Mouse (Mus musculus) ES-CJ7 (cell line): ENCODE measurements around the gene Hoxd3.

ENCODE experiments used
- DNase-seq: peaks from one replicate; pipeline ENCODE4 v3.0.0; 2011; ENCODE audit warnings: low read depth, low spot score

The Hoxd3 gene

DNA sequence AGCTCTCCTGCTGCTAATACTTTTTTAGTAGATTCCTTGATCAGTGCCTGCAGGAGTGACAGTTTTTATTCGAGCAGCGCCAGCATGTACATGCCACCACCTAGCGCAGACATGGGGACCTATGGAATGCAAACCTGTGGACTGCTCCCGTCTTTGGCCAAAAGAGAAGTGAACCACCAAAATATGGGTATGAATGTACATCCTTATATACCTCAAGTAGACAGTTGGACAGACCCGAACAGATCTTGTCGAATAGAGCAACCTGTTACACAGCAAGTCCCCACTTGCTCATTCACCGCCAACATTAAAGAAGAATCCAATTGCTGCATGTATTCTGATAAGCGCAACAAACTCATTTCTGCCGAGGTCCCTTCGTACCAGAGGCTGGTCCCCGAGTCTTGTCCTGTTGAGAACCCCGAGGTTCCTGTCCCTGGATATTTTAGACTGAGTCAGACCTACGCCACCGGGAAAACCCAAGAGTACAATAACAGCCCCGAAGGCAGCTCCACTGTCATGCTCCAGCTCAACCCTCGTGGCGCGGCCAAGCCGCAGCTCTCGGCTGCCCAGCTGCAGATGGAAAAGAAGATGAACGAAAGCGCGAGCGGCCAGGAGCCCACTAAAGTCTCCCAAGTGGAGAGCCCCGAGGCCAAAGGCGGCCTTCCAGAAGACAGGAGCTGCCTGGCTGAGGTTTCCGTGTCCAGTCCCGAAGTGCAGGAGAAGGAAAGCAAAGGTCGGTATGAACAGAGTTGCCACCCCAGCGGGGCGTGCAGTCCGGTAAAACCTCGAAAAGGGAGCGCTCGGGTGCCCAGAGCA is 19.5 kb upstream of the Hoxd3 start:
- no peak for DNase-seq

DNA sequence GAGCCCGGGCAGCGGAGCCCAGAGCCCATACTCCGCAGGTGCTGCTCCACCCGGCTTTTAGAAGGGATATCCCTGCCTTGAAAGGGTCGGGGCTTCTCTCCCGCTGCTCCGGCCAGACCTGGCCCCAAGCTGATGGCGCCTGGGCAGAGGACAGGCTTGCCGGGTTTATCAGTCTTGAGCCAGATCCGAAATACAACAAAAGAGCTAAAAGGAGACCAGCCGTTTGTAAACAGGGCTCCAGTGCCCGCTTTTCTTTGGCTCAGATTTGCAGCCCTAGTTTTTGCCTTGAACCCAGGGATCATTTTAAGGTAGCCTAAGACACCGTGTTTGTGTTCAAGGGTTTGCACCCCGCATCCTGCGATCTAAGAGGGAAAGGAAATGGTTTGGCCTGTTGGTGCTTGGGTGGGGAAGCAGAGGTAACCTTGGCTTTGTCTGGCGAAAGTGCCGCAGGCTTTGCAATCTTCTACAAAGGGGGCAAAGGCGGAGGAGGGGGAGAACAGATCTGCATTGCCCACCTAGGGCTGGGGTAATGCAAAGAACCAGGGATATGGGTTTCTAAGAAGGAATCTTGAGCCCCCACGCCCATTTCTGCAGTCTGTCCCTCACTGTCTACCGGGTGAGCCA is 18.8 kb upstream of the Hoxd3 start:
- no peak for DNase-seq

DNA sequence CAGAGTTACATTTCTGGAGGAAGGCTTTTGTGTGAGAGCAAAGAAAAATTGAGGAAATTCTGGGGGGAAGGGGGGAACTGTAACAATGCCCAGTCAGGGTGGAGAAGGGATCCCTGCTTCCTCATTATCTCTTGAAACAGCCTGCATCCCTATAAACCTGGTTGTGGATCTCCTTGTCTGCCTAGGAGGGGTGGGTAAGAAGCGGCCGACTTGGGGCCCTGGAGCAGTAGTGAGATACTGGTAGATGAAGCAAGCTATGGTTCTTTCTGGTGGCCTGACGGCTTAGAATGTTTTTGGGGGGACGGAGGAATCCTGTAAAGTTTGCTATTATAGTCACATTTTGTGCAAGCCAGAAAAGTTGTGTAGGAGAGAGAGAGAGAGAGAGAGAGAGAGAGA is 18.3 kb upstream of the Hoxd3 start:
- no peak for DNase-seq

DNA sequence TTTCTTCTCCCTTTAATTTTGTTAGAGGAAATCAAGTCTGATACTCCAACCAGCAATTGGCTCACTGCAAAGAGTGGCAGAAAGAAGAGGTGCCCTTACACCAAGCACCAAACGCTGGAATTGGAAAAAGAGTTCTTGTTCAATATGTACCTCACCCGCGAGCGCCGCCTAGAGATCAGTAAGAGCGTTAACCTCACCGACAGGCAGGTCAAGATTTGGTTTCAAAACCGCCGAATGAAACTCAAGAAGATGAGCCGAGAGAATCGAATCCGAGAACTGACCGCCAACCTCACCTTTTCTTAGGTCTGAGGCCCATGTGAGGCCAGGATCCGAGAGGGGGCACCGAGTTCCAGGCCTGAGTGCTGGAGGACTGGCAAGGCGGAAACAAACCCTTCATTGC is 17.7 kb upstream of the Hoxd3 start:
- DNase-seq, result peak; percentile 86

DNA sequence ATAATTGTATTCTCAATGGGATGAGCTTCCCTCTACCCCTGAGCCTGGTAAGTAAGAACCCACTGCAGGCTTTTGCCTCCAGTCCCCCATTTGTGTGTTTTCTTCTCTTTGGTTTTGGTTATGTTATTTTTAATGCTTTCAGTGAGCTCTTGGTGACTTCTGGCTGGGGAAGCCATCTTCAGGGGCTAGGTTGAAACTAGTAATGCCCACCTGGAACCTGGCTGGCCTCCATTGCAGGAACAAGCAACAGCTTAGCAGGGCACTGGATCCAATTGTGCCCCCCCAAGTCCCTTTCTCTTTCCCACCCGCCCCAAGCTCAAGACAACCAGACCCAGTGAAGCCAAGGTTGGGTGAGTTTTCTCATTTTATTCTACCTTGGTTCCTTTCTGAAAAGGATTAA is 16.3 kb upstream of the Hoxd3 start:
- DNase-seq, result no peak

DNA sequence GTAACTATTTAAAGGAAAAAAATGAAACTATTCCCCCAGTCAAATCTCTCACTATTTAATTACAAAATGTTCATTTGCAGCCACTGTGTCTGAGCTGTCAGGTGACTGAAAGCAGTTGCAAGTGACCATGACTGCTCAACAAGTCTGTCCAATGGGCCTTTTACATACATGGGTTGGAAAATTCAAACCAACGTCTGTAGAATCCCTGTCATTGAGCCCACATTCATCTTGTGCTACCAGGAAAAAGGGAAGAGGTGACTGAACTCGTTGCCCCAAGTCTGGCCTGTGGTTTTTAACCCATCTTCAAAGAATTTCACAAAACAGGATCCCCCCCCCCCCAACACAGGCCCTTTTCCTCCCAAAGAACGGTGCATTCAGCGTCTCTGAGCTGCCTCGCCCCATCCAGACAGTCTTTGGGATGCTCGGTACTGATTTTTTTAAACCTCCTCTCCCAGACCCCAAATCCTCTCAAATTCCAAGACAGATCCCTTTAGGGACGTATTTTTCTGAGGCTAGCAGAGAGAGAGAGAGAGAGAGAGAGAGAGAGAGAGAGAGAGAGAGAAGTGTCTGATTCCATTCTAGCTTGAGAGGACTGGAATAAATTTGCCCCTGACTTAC is 15.8 kb upstream of the Hoxd3 start:
- no peak for DNase-seq

DNA sequence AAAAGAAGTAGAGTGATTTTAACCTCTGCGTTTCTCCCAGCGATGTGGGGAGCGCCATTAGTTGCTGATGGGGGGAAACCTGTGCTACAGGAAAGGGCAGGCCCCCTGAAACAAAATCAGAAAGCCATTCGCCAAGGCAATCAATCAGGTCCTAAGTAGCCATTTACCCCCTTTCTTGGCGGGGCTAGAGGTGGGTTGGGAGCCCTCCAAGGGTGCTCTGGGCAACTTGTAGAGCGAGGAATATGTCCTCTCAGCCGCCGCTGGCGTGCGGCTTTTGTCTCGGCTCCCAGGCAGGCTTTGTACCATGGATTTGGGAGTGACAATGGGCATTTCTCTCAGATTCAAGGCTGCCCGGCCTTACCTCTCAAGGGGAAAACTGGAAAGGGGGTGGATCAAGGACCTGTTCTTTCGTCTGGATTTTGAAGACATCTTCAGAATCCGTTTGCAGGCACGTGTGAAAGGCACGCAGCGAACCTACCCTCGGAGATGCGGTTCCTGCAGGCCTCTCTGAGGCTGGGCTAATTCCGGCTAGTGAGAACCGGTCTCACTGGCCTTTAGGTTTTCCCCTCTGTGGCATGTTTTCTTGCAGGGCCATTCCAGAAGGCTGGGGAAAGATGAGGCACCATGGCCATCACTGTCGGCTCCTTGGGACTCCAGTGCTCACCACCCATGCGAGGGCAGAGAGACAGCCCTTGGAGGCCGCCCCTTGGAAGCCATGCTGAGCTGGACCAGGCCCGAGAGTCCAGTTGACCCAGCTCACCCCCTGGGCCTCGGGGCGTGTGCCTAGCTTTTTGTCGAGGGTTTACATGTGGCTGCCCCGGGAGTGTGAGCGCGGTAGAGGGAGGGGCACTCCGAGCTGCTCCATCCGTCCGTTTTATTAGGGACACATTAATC is 15.0 kb upstream of the Hoxd3 start:
- DNase-seq, result no peak

DNA sequence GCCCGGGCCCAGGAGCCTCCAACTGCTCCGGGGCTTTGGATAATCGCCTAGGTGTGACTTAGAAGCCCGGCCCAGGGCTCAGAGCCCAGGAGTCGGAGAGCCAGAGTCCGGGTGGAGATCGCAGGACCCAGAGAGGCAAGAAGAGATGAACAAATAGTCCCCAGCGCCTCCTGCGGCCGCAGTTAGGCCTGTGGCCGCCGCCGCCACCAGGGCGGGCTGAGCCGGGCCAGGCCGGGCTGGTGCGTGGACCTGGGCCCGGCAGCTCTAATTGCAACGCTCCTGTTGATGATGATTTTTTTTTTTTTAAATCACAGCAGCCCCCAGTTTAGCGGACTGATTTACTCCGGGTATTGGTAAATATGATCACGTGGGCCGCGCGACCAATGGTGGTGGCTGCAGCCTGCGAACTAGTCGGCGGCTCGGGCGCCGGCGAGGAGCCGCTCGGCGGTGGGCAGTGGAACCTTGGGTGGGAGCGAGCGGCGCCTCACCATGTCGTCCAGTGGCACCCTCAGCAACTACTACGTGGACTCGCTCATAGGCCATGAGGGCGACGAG is 14.1 kb upstream of the Hoxd3 start, which contains the start of gene Hoxd9:
Gene Hoxd9 (plus strand): TSS at position 161 of the 555 bp plus-strand sequence.
- peak; percentile 62 for DNase-seq

DNA sequence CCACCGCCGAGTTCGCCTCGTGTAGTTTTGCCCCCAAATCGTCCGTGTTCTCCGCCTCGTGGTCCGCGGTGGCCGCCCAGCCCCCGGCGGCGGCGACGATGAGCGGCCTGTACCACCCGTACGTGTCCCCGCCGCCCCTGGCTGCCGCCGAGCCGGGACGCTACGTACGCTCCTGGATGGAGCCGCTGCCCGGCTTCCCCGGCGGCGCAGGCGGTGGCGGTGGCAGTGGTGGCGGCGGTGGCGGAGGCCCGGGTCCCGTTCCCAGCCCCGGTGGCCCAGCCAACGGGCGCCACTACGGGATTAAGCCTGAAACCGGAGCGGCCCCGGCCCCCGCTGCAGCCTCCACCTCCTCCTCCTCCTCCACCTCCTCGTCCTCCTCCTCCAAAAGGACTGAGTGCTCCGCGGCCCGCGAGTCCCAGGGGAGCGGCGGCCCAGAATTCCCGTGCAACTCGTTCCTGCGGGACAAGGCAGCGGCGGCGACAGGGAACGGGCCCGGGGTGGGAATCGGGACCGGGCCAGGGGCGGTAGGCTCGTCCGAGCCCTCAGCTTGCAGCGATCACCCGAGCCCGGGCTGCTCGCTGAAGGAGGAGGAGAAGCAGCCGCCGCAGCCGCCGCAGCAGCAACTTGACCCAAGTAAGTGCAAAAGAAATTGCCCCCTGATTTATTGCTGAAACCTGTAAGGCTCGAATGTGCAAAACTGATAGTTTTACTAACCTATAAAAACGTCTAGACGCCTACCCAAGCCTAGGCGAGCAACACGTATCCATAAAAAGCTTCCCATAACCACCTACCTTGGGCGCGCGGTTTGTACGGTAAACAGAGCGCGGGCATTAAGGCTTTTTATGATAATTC is 13.3 kb upstream of the Hoxd3 start:
- DNase-seq, result no peak

DNA sequence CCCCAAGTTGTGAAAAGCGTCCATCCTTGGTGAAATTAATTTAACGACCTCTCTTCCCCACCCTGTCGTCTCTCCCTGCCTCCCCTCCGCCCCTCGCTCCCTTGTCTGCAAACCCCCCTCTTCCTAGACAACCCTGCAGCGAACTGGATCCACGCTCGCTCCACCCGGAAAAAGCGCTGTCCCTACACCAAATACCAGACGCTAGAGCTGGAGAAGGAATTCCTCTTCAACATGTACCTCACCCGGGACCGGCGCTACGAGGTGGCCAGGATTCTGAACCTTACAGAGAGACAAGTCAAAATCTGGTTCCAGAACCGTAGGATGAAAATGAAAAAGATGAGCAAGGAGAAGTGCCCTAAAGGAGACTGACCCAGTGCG is 12.7 kb upstream of the Hoxd3 start:
- no peak for DNase-seq

DNA sequence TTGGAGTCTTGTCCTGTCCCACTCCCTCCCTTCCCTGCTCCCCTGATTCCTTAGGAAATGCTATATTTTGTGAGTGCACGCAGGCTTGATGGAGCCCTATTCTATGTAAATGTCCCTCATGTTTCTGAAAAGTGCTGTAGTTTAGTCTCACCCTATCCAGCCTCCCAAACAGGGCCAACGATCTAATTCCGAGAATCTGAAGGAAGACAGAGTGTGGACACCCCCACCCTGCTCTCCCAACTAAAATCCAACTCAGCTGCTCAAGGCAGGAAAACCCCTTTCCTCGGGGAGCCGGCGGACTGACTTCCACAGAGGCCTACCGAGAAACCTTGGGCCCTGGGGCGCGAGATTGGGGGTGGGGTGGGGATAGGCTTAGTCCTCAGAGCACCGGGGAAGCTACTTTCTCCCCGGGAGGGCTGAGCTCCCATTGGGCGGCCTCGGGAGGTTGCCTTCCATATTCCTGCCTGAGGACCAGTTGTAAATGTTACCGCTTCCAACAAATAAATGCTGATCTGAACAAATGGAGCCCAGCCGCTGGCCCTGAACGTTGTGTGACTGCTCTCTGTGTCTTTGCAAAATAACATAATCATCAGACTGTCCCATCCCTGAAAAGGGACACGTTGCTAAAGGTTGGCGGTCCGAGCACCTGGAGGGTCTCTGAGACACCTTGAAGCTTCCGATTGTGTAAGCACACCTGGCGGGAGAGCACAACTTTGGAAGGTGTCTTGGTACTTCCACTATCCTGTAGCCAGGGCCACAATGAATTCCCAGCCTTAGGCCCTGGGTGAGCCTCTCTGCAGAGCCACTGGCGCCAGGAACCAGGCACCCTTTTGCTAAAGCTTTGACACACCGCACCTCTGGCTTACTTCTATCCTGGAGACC is 11.8 kb upstream of the Hoxd3 start:
- peak; percentile 66 for DNase-seq

DNA sequence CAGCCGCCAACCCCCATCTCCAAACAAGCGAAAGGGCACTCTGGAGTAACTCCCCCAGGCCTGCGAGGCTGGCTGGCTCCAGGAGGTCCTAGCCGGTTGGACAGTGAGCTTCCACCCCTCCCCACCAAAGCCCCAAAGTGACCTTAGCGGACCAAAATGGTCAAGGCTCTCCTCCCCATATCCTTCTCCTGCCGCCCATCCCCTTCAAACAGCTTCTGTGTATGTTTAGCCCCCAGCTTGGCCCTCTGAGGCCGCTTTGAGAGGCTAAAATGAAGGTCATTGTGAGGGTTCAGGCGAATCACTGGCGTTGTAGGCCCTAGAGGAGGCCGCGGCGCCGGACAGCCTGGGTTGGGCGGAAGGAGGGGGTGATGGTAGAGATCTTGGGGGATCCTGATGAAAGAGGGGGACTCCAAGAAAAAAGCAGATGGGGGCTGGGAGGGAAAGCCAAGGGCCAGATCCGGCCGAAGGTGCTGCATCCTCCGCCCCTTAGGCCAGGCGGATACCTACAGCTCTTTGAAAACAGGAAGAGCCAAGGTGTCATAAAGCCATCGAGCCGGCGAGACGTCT is 11.1 kb upstream of the Hoxd3 start:
- DNase-seq, result no peak

DNA sequence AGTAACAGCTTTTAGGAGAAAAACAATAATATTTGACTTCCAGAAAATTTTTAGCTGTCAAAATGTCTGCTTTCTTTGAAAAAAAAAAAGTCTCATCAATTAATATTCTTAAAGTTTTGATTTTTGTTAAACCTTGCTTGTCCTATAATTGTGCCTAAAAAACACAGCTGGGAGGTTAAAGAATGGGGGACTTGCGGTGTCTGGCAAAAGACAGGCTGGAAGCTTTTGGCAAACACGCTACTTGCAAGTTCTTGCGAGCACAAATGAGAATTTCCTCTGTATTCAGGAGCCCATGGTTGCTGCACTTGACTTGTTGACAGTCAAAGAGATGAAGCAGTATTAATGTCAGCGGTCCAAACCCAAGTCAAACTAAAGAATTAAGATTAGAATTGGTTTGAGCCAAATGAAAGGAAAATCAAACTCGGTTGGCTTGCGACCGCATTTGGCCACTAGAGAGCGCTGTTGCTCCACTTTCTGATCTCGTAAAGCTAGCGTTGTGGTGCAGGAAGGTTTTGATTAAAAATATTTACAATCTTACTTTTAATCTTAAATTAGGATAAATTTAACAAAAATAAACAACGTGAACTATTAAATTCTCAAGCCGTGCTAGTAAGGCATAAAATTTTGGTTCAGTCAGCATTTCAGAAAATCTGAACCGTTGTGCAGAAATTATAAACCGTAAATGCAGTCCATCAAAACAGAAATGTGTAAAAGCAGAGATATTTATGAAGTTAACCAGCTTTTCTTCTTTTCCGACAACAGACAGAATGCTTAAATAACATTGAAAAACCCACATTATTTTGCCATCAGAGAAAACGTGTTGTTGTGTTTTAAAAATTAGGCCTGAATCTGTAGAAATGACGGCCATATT is 9.5 kb upstream of the Hoxd3 start:
- peak; percentile 60 for DNase-seq

DNA sequence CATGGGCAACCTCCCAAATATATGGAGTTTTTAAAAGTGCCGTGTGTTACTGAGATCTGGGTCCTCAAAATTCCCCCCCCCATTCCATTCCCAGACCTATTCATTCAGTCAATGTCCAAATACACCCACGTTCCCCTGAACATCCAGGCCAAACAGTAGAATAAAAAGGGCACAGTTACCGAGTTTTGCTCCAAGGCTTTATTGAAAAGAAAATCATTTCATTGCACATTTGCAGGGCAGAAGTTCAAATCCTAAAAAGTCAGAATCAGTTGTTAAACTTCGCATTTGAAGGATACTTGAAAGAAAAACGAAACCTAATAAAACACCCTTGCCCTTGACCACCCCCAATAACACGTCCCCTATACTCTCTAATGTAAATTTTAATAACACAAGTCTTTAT is 8.9 kb upstream of the Hoxd3 start:
- DNase-seq, result no peak

DNA sequence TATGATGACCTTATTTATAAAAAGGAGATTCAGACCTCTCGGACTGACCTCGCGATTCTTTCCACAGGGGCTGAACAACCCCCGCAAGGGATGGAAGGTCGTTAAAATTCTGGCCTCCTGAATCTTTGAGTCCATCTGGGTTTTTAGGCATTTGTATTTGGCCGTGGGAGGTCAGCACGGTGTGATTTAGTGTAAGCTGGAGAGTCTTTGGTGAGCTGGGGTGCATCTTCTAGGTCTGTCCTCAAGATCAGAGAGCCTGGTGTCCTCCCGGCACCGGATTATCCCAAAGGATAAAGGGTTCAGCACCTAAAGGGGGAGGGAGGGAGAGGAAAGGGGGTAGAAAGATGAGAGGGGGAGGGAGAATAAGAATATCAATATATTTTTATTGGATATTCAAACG is 8.4 kb upstream of the Hoxd3 start:
- DNase-seq, result no peak

DNA sequence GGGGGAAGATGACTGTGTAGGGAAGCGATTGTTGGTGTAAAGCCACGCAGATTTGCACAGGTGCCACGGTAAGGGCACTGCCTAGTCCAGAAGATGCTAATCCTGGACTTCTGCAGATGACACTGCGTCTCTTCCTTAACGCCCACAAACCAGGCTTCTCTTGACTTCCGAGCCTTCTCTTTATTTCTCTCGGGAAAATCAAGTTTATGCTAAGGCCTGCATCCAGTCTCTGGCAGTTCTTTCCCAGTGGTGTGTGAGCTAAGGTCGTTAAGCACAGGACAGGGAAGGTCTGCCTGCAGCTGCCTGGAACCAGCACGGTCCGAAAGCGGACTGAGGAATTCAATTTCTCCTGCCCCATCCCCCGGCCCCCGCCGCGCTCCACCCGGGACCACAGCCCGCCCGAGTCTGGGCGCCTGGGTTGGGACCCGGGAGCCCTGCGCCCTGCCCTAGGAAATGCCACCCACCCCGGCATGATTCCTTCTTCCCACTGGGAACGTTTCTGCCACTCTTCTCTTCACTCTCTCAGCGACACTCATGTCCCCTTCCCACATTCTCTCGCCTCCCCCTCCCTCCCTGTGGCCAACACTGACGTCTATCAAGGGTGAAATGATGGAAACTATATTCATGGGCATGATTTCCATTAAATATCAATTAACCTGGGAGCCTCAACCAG is 7.9 kb upstream of the Hoxd3 start:
- no peak for DNase-seq

DNA sequence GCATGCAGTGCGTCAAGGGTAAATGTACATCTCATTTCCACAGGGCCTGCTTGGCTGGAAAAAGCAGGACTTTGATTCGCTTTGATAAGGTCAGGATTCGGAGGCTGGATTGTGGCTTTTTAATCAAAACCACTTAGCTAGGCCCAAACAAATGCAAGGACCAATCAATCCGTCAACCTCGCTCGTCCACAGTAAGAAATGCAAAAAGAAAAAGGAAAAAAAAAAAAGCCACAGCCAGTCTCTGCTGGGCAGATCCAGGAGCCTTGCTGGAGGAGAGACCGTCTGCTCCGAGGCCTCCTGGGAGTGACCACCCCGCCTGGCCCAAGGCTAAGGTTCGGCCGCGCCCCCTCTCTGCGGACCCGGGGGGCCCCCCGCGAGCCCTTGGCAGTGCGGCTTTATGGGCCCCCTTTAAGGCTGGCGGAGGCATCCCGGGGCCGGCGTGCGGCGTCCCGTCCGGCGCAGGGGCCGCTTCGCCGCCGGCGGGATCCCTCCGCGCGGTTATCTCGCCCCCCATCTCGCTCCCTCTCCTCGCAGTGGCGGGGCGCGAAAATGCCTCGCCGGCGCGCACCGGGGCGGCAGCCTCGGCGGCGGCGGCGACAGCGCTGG is 7.2 kb upstream of the Hoxd3 start, which contains the start of gene Hoxd8:
Gene Hoxd8 (plus strand): TSS at position 223 of the 606 bp plus-strand sequence.
- peak; percentile 67 for DNase-seq
